Mouse (Mus musculus) lung, postnatal 0 days (tissue): ENCODE results near the gene Nod1.

Experiments used
- CTCF ChIP-seq: IDR thresholded peaks from 2 replicates; pipeline ENCODE4 v1.5.1; 2016; ENCODE audit warnings: antibody characterized with exemption, mild to moderate bottlenecking
- EP300 ChIP-seq: IDR thresholded peaks from 2 replicates; pipeline ENCODE4 v1.6.1; 2016; ENCODE audit warnings: antibody characterized with exemption, mild to moderate bottlenecking, control low read depth

GRCm38 (mm10) chr6:54916163-54916562 is 56.2 kb downstream of the Nod1 start:
- no peak for TF ChIP-seq CTCF
- TF ChIP-seq EP300, result no peak
